Mouse (Mus musculus): ENCODE results near the gene Rbm44.

Gene Rbm44

DNA sequence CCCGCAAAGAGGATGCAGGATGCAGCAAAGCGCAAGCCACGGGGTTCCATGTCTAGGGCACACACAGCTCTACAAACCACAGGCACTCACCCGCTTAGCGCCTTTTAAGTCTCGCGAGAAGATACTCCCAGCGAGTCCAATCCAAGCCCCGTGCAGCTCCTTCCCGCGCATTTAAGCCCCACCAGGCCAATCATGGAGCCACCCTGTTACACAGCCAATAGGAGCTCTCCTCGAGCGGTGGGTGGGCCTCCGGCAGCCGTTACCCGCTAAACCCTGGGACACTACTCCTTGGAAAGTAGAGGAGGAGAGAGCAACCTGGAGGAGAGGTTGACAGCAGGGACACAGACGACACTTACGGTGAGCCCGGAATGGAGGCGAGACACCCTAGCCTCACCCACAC is at the start of gene Rbm44:
Gene Rbm44 (plus strand): TSS at position 277 of the 400 bp plus-strand sequence.
- DNase-seq (ENCODE audit: low spot score): no peak

DNA sequence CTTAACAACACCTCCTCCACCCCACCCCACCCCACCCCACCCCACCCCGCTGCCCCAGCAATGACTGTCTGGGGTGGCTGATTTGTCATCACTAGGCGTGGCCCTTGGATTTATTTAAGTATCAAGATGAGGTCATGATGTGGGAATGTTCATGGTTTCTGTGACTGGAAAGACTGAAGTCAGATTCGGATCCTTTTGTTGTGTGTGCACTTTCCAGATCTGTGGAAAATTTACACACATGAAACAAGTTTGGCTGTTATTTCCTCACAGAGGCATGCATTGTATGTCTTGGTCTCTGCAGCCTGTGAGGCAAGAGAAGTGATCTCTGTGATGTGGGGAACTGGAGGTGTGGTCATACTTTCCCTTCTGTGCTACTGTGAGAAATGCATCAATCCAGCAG is 49.6 kb upstream of the Rbm44 start:
- peak; percentile 42 for DNase-seq (ENCODE audit: low spot score)

DNA sequence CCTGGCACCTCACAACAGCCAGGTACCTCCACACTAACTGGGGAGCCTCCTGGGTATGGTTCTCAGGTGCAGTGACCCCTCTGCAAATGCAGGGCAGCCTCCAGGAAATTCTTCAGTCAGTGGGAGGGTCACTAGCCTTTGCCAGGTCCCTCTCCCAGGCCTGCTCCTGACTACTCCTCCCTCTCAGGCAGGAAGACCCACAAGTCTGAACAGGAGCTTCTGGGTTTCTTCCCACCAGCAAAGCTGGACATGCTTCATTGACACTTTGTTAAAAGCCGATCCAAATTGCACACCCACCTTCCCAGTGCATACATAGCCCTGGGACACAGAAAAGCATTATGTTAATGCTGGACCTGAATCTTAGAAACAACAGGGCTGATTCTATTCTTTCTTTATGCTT is 49.0 kb upstream of the Rbm44 start:
- no peak for DNase-seq (ENCODE audit: low spot score)

- no peak for DNase-seq (ENCODE audit: low spot score)
Observed at GRCm38 (mm10) chr1:91096490-91096889, 48.4 kb upstream of the Rbm44 start.

DNA sequence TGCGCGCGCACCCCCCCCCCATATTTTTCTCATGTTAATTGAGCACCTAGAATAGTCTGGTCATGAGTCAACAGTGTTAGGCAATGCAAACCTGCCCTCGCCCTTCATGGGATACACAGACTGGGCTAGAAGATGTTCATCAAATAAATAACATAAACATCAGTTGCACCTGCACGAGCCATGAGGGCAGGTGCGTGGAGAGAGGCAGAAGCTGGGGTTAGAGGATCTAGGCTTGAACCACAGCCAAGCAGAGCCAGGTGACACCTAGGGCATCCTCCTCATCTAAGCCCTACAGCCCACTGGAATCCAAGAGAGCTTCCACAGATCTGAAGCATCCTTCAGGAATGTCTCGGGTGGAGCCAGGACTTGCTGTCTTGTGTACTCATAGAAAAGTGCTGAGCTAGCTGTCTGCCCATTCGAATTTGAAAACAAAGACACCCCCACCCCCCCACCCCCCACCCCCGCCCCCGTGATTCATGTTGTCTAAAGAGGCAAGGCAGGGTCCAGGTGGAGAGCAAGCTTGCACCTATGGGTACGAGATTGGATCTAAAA is 47.5 kb upstream of the Rbm44 start:
- DNase-seq (ENCODE audit: low spot score): no peak

DNA sequence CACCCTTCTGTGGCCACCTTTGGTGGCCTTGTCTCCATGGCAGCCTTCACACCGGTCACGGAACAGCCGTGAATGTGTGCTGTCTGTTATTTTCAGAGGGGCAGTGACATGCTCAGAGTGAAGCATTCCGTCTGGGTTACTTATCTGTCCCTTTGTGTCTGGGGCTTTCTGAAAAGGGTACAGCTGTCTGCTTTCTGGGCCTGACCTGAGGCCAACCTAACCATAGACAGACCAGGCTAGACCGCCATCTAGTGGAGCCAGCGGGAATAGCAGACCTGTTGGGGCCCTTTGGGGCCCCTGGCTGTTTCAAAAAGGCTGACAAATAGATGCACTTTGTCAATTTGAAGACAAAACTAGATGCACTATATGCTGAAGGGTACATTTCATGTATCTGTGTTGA is 46.0 kb upstream of the Rbm44 start:
- DNase-seq (ENCODE audit: low spot score): peak; percentile 72

DNA sequence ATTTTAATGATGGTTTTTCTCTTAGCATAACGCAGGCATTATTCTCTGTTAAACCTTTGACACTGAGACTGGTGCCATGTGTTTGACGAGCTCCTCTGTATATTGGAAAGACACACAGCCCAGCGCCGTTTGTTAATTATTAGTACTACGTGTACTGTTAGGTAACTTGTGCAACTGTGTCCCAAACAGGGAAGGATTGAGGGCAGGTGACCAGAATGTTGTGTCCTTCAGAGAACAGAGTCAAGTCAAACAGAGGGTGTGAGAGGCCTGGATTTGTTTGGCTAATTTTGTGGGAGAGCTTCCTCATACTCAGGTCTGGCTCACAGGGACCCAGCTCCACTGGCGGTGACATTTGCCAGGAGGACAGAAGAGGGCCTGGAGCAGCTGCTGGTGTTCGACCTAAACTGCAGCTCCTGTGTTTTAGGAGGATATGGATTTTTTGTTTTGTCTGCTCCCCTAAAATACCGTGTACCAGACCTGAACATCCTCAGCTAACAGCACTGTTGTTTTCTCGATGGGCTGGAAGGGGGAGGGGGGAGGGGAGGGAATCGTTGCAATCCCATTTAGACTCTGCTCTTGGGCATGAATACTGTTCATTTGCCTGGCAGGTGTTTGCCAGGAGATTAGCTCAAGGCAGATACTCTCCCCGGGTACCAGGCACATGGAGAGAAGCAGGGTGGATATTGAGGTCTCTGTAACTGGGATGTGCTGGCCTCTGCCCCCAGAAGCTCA is 43.0 kb upstream of the Rbm44 start:
- DNase-seq (ENCODE audit: low spot score): peak; percentile 61

DNA sequence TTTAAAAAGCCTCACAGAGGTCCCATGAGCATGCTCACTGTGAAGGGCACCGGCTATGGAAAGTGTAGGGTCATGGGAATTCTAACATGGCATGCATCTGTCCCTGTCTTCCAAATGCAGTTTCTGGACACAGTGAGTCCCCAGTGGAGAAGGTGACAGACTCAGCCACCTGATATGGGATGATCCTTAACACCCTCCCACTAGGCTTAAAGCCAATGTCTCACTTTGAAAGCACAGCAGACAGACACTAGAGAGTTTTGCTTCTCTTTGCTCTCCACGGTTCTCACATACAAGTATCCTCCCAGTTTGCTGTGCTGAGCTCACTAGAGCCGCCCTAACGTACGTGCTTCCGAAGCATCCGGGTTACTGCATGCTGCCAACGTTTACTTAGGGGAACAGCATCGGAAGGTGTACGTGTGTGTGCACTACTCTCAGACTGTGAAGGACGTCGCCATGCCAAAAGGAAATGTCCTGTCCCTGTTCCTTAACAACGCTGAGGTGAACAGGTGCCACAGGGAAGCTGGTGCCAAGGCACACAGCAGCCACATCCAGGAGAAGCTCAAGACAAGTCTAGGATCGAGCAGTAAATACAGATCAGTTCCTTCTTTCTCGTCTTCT is 41.4 kb upstream of the Rbm44 start:
- DNase-seq (ENCODE audit: low spot score): peak; percentile 57

GRCm38 (mm10) chr1:91107548-91107947 is 37.3 kb upstream of the Rbm44 start:
- no peak for DNase-seq (ENCODE audit: low spot score)

- no peak for DNase-seq (ENCODE audit: low spot score)
Observed at GRCm38 (mm10) chr1:91109302-91109701, 35.6 kb upstream of the Rbm44 start.

GRCm38 (mm10) chr1:91112171-91112570 is 32.7 kb upstream of the Rbm44 start:
- no peak for DNase-seq (ENCODE audit: low spot score)

GRCm38 (mm10) chr1:91112606-91113005 is 32.3 kb upstream of the Rbm44 start:
- no peak for DNase-seq (ENCODE audit: low spot score)

DNA sequence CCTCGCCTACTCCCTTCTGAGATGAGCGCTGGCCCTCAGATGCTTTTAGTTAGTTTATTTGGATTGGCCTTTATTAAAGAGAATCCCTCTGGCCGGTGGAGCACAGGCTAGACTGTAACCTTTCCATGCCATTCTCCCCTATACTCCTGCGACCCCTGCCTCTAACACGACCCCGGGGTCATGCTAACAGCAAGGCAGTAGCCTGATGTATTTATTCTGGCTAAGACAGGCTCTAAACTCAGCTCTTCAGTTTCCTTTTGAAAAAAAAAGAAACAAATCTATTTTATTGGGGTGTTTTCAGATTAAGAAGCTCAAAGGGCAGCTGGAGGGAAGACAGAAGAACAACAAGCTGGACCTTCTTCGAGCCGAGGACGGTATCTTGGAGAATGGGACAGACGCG is 22.8 kb upstream of the Rbm44 start:
- no peak for DNase-seq (ENCODE audit: low spot score)

DNA sequence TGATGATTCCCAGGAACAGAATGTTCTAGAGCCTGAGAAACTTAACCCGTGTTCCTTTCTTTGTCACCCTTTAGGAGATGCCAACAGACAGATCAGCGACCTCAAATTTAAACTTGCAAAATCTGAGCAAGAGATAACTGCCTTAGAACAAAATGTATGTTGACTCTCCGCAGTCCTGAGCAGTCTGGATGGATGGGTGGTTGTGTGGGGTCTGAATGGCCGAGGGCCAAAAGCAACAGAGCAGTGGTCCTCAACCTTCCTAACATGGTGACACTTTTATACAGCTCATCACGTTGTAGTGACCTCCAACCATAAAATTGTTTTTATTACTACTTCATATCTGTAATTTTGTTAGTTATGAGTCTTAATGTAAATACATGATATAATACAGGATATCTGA is 21.9 kb upstream of the Rbm44 start:
- DNase-seq (ENCODE audit: low spot score): no peak

- no peak for DNase-seq (ENCODE audit: low spot score)
Observed at GRCm38 (mm10) chr1:91123466-91123865, 21.4 kb upstream of the Rbm44 start.

DNA sequence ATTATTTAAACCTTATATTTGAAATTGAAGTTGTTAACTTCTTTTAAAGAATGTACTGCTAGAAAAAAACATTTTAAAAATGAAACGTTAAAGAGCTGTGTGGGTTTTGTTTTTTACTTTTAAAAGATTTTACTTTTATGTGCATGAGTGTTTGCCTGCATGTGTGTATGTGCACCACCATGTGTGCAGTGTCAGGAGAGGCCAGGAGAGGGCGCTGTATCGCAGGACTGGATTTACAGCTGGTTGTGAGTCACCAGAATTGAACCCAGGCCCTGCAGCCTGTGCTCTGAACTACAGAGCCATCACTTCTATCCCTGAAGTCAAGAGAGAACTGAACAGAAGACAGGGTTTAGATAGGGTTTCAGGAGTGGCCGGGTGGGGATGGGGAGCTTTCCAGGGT is 16.0 kb upstream of the Rbm44 start:
- no peak for DNase-seq (ENCODE audit: low spot score)

GRCm38 (mm10) chr1:91137036-91137435 is 7.9 kb upstream of the Rbm44 start:
- DNase-seq (ENCODE audit: low spot score): no peak

GRCm38 (mm10) chr1:91151509-91151908 is 6.6 kb downstream of the Rbm44 start:
- DNase-seq (ENCODE audit: low spot score): no peak

DNA sequence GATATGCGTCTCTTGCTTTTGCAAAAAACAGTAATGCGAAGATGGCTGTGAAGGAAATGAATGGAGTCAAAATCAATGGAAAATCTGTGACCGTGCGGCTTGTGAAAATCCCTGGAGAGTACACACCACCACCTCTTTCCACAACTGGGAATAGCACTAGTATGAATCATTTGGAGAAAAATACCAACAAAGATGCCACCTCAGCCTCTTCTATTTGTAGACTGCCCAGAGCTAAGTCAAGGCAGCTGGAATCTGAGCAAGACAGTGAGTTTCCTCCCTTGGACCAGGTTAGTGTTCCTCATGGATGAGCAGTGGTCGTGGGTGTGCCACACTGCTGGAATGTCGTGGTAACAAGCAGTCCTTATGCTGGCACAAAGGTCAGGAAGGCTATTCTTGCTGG is 21.9 kb downstream of the Rbm44 start:
- no peak for DNase-seq (ENCODE audit: low spot score)

DNA sequence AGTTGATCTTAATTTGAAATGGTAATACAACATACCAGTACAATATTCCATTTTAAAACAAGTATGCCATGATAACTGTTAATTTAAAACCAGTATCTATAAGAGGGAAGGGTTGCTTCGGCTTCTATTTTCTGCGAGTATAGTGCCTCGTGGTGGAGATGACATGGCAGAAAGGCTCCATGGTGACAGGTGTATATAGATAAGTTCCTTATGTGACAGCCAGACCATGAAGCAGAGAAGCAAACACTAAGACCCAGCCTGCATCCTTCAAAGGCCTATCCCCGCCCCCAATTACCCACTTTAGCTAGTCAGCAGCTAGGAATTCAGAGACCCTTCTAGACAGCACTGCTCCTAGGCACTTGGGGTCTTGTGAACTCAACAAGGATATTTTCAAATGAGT is 24.3 kb downstream of the Rbm44 start:
- DNase-seq (ENCODE audit: low spot score): no peak

DNA sequence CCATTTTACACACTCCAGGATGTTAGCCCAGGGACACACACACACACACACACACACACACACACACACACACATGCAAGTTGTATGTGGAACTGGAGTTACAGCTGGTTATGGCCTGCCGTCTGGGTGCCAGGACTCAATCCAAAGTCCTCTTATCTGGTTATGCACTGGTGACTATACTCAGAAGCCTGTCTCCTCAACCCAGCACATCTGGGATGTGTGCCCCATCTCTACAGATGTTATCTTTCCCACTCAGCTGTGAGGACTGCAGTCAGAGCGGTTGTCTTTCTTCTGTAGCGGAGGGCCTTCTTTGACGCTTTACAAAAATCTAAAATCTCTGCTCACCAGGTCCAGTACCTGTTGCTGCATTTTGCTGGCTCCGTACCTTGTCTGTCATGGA is 29.9 kb downstream of the Rbm44 start:
- DNase-seq (ENCODE audit: low spot score): no peak

- no peak for DNase-seq (ENCODE audit: low spot score)
Observed at GRCm38 (mm10) chr1:91176026-91176425, 31.1 kb downstream of the Rbm44 start.

DNA sequence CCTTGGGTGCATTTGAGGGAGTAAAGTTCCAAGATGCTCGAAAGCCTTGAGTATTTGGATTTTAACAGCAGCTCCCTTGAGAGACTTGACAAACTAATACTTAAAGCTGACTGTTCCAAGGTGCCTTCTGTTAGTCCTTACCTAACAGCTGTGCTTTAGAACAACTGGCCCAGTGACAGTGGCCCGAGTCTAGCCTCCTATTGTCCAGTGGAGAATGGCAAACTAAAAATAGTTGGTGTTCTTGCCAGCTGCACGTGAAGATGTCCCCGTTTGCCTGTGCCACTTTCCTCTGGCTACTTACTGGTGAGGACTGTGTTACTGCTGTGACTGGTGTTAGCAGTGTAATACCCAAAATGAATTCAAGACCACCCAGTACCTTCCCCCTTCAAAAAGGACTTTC is 32.0 kb downstream of the Rbm44 start:
- no peak for DNase-seq (ENCODE audit: low spot score)

DNA sequence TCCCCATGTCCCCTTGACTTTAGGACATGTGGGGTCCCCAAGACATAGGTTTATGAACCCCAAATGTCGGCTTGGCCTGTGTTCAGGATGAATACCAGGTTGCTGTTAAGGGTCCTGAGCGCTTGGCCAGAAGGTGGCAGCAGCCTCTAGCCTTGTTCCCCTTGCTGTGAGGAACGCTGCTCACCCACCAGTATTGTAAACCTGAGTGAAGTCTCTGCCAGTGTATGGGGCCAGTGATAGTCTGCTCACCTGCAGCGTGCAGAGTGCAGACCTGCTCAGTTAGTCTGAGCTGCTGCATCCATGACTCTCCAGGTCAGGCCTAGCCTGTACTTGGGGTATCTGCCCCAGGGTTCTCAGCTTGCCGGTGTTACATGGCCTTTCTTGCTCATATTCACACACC is 34.2 kb downstream of the Rbm44 start:
- DNase-seq (ENCODE audit: low spot score): peak; percentile 79
